Mouse (Mus musculus): ENCODE measurements around the gene Olfr1499. TPM values are rescaled to one million over a fixed set of nuclear protein-coding genes. Genes with fewer than 3 reads are reported as not detected.
"Not testable (repeated sequence)": the region's sequence is repeated elsewhere in the genome, so short reads cannot be mapped to it uniquely, and the experiment has no call there.

Olfr1499 gene
- not detected for total RNA-seq (2021)

- no peak for DNase-seq (ENCODE audit: low spot score in 2 of 2)
- intact Hi-C loops (cut with DNase I) = no loop called here
Measured at GRCm38 (mm10) chr19:13819347-13819746, at the start of gene Olfr1499. Gene Olfr1499 (minus strand): TSS chr19:13819447.

GRCm38 (mm10) chr19:13861495-13861894, 42.2 kb upstream of the Olfr1499 start, which contains the start of gene Olfr1502:
Gene Olfr1502 (plus strand): TSS chr19:13861795.
- intact Hi-C loops (cut with DNase I) = no loop called here
- no peak for DNase-seq (ENCODE audit: low spot score in 2 of 2)

- DNase-seq (ENCODE audit: low spot score in 2 of 2); intact Hi-C loops (cut with DNase I): not testable (repeated sequence)
Measured at GRCm38 (mm10) chr19:13850592-13850991, 31.3 kb upstream of the Olfr1499 start, which contains the start of gene Olfr1501. Gene Olfr1501 (minus strand): TSS chr19:13850692.

- no peak for DNase-seq (ENCODE audit: low spot score in 2 of 2)
- intact Hi-C loops (cut with DNase I) = no loop called here
Measured at GRCm38 (mm10) chr19:13830388-13830787, 11.1 kb upstream of the Olfr1499 start, which contains the start of gene Olfr1500. Gene Olfr1500 (minus strand): TSS chr19:13830488.

- intact Hi-C loops (cut with DNase I) = no loop called here
- no peak for DNase-seq (ENCODE audit: low spot score in 2 of 2)
Measured at GRCm38 (mm10) chr19:13828447-13828846, 9.2 kb upstream of the Olfr1499 start.

GRCm38 (mm10) chr19:13820847-13821246, 1.6 kb upstream of the Olfr1499 start:
- intact Hi-C loops (cut with DNase I) = no loop called here
- DNase-seq (ENCODE audit: low spot score in 2 of 2) = no peak

- intact Hi-C loops (cut with DNase I) = no loop called here
- DNase-seq (ENCODE audit: low spot score in 2 of 2) = no peak
Measured at GRCm38 (mm10) chr19:13818827-13819226, 420 bp downstream of the Olfr1499 start.

- intact Hi-C loops (cut with DNase I) = no loop called here
Measured at GRCm38 (mm10) chr19:13812823-13813222, 6.4 kb downstream of the Olfr1499 start.

GRCm38 (mm10) chr19:13805486-13805885, 13.8 kb downstream of the Olfr1499 start:
- DNase-seq (ENCODE audit: low spot score in 2 of 2); intact Hi-C loops (cut with DNase I): not testable (repeated sequence)

More at GRCm38 (mm10) chr19:13812823-13813222, 6.4 kb downstream of the Olfr1499 start:
- no peak for DNase-seq (ENCODE audit: low spot score in 2 of 2)

- intact Hi-C loops (cut with DNase I) = no loop called here
- DNase-seq (ENCODE audit: low spot score in 2 of 2) = no peak
Measured at GRCm38 (mm10) chr19:13798102-13798501, 21.1 kb downstream of the Olfr1499 start, which contains the start of gene Olfr1497. Gene Olfr1497 (minus strand): TSS chr19:13798202.

- intact Hi-C loops (cut with DNase I) = no loop called here
- no peak for DNase-seq (ENCODE audit: low spot score in 2 of 2)
Measured at GRCm38 (mm10) chr19:13777578-13777977, 41.7 kb downstream of the Olfr1499 start, which contains the start of gene Olfr1496. Gene Olfr1496 (plus strand): TSS chr19:13777878.

- DNase-seq (ENCODE audit: low spot score in 2 of 2) = no peak
- intact Hi-C loops (cut with DNase I) = no loop called here
Measured at GRCm38 (mm10) chr19:13768565-13769276, 50.5 kb downstream of the Olfr1499 start.

- DNase-seq (ENCODE audit: low spot score in 2 of 2) = no peak
- intact Hi-C loops (cut with DNase I) = no loop called here
Measured at GRCm38 (mm10) chr19:13764306-13764705, 54.9 kb downstream of the Olfr1499 start, which contains the start of gene Olfr1495. Gene Olfr1495 (plus strand): TSS chr19:13764606.

Other genes starting within 250 kb of the Olfr1499 start
- not detected for gene Olfr1484, start 235.9 kb downstream of the Olfr1499 start, total RNA-seq (2021)
- not detected for gene Olfr1487, start 202.1 kb downstream of the Olfr1499 start, total RNA-seq (2021)
- not detected for gene Olfr1489, start 187.8 kb downstream of the Olfr1499 start, total RNA-seq (2021)
- gene Olfr1490, start 168.4 kb downstream of the Olfr1499 start, total RNA-seq (2021) = not detected
- gene Olfr1491, start 122.2 kb downstream of the Olfr1499 start, total RNA-seq (2021) = not detected
- gene Olfr1493-ps1, start 96.2 kb downstream of the Olfr1499 start, total RNA-seq (2021) = not detected
- not detected for gene Olfr1494, start 79.7 kb downstream of the Olfr1499 start, total RNA-seq (2021)
- not detected for gene Olfr1495, start 54.8 kb downstream of the Olfr1499 start, total RNA-seq (2021)
- gene Olfr1496, start 41.6 kb downstream of the Olfr1499 start, total RNA-seq (2021) = not detected
- not detected for gene Olfr1497, start 21.2 kb downstream of the Olfr1499 start, total RNA-seq (2021)
- gene Olfr1500, start 11.0 kb upstream of the Olfr1499 start, total RNA-seq (2021) = not detected
- not detected for gene Olfr1501, start 31.2 kb upstream of the Olfr1499 start, total RNA-seq (2021)
- not detected for gene Olfr1502, start 42.3 kb upstream of the Olfr1499 start, total RNA-seq (2021)
- gene Olfr1504, start 78.5 kb upstream of the Olfr1499 start, total RNA-seq (2021) = not detected
- gene Olfr1505, start 94.1 kb upstream of the Olfr1499 start, total RNA-seq (2021) = not detected

Data from left cerebral cortex, postnatal 36 days (tissue).